16 mouse cellular contexts compared by ENCODE assay signal in the genomic region with DNA sequence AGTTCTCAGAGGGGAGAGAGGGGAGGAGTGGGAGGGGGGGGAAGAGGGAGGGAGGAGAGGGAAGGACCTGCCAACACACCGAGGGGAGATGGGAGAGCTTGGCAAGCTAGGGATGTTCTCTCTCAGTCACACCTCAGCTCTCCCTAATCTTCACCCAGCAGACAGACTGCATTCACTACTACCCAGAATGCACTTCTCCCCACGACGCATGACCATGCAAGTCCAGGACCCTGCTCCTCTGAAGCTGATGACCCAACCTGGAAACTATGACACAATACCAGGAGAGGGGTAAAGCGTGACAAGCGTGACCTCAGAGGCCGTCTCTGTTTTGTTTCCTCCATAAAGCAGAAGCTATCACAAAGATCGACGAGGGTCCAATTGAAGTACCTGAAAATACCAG.
DNase-seq lines count a peak whose midpoint lies in the region; ATAC-seq and TF ChIP-seq lines count a peak whose summit lies in the region.
"Had no signal": no experiment of that assay in that cellular context is flagged by ENCODE, and none has a peak within 500 bp of the region (broad histone marks: within the 10 kb centered on the region; RNA-seq: fewer than 3 reads in every experiment).

No protein-coding gene starts in this region.

- H3K9me3 ChIP-seq in lung, postnatal 0 days (ENCODE audit: low read length), result no peaks in the 10 kb centered on the region
- no peaks in the 10 kb centered on the region for H3K9me3 ChIP-seq in liver, embryonic 16.5 days (replicated peaks; ENCODE audit: control insufficient read depth, low read length)
- H3K9me3 ChIP-seq: limb, embryonic 15.5 days; neural tube, embryonic 12.5 days had no signal

- no peak overlapping the region for H3K4me2 ChIP-seq in lung, postnatal 0 days (replicated peaks; ENCODE audit: low read depth, low read length)
- H3K4me2 ChIP-seq in liver, embryonic 16.5 days (ENCODE audit: low read depth, low read length), result no peak overlapping the region
- H3K4me2 ChIP-seq: hindbrain, embryonic 14.5 days; limb, embryonic 15.5 days; neural tube, embryonic 12.5 days had no signal

- no peak for TF ChIP-seq POLR2A in heart, adult 2 months (IDR thresholded peaks at IDR 0.05; ENCODE audit: insufficient read depth, low read depth, low read length)
- no peak for TF ChIP-seq POLR2A in lung, adult 2 months (IDR thresholded peaks at IDR 0.05; ENCODE audit: borderline replicate concordance, extremely low read depth, low read depth, low read length)

- H3K9ac ChIP-seq in heart, adult 2 months (ENCODE audit: low read depth, low read length), result no peak overlapping the region
- no peak overlapping the region for H3K9ac ChIP-seq in lung, postnatal 0 days (replicated peaks; ENCODE audit: low read depth)
- H3K9ac ChIP-seq in liver, embryonic 16.5 days (ENCODE audit: low read depth, low read length), result no peak overlapping the region
- H3K9ac ChIP-seq: hindbrain, embryonic 14.5 days; limb, embryonic 15.5 days; neural tube, embryonic 12.5 days had no signal

- WGBS in heart, adult 2 months, result 26% methylated on average over 8 of the region's 8 CpGs
- WGBS in lung, postnatal 0 days, result 52% methylated on average over 8 of the region's 8 CpGs
- WGBS in liver, embryonic 16.5 days (ENCODE audit: insufficient replicate concordance), result 45% methylated on average over 8 of the region's 8 CpGs
- WGBS in lung, adult 2 months, result 58% methylated on average over 8 of the region's 8 CpGs

- H3K4me3 ChIP-seq in heart, adult 2 months, result no peak overlapping the region
- H3K4me3 ChIP-seq in lung, postnatal 0 days (ENCODE audit: low read depth, low read length), result no peak overlapping the region
- H3K4me3 ChIP-seq in liver, embryonic 16.5 days (ENCODE audit: low read depth, low read length), result no peak overlapping the region
- no peak overlapping the region for H3K4me3 ChIP-seq in lung, adult 2 months (replicated peaks; ENCODE audit: extremely low read depth, low read depth, low read length)
- H3K4me3 ChIP-seq: limb, embryonic 15.5 days; neural tube, embryonic 12.5 days had no signal

- TF ChIP-seq EP300 in heart, adult 2 months (IDR thresholded peaks at IDR 0.05; ENCODE audit: insufficient read depth, low read depth, low read length), result peak; percentile 76; the same call in 1 of the 2 replicates
- no peak for TF ChIP-seq EP300 in lung, postnatal 0 days (IDR thresholded peaks at IDR 0.05)

- H3K79me2 ChIP-seq in heart, adult 2 months (replicated peaks; ENCODE audit: control insufficient read depth, insufficient read depth, low read length), result no peaks in the 10 kb centered on the region

- H3K27me3 ChIP-seq in heart, adult 2 months (ENCODE audit: control insufficient read depth, insufficient read depth, low read length), result no peaks in the 10 kb centered on the region
- no peaks in the 10 kb centered on the region for H3K27me3 ChIP-seq in lung, postnatal 0 days (replicated peaks; ENCODE audit: insufficient read depth, low read length)
- H3K27me3 ChIP-seq in liver, embryonic 16.5 days (ENCODE audit: control insufficient read depth, insufficient read depth, low read depth, low read length), result no peaks in the 10 kb centered on the region
- H3K27me3 ChIP-seq: limb, embryonic 15.5 days; neural tube, embryonic 12.5 days; Patski had no signal

- TF ChIP-seq CTCF in heart, adult 2 months (IDR thresholded peaks at IDR 0.05), result no peak
- no peak for TF ChIP-seq CTCF in lung, postnatal 0 days (IDR thresholded peaks at IDR 0.05)
- TF ChIP-seq CTCF in lung, adult 2 months (IDR thresholded peaks at IDR 0.05; ENCODE audit: insufficient read depth, low read length), result no peak

- H3K27ac ChIP-seq in heart, adult 2 months, result peak overlapping the region; percentile 56
- H3K27ac ChIP-seq in lung, postnatal 0 days (ENCODE audit: low read length), result no peak overlapping the region
- H3K27ac ChIP-seq in liver, embryonic 16.5 days (ENCODE audit: low read length), result no peak overlapping the region
- H3K27ac ChIP-seq: limb, embryonic 15.5 days; macrophage; neural tube, embryonic 12.5 days had no signal

- H3K4me1 ChIP-seq in heart, adult 2 months (ENCODE audit: control insufficient read depth, insufficient read depth, low read length), result peaks cover 51% of the 10 kb centered on the region
- H3K4me1 ChIP-seq in lung, postnatal 0 days (ENCODE audit: insufficient read depth, low read depth, low read length), result peaks cover 7% of the 10 kb centered on the region; the same call in 1 of the 2 replicates
- H3K4me1 ChIP-seq in liver, embryonic 16.5 days (ENCODE audit: control insufficient read depth, low read depth, low read length), result peaks cover 41% of the 10 kb centered on the region
- peaks cover 11% of the 10 kb centered on the region for H3K4me1 ChIP-seq in lung, adult 2 months (ENCODE audit: control insufficient read depth, insufficient read depth, low read length)

- DNase-seq in heart, adult 2 months, result peak in 1 of 2 experiments; percentile 50
- no peak for DNase-seq in heart, adult 11 months
- peak; percentile 39 for DNase-seq in lung, postnatal 0 days (ENCODE audit: low spot score)
- DNase-seq in lung, postnatal 14 days, result no peak
- DNase-seq in urinary bladder, postnatal 25 days (ENCODE audit: low spot score), result no peak
- no peak for DNase-seq in lung, adult 2 months
- DNase-seq in urinary bladder, postnatal 4 days (ENCODE audit: low spot score in 2 of 2), result no peak
- DNase-seq: gastrocnemius, postnatal 25 days; right cerebral cortex, postnatal 25 days had no signal

- H3K36me3 ChIP-seq in heart, adult 2 months (ENCODE audit: control insufficient read depth, insufficient read depth, low read length), result no peaks in the 10 kb centered on the region
- H3K36me3 ChIP-seq in lung, postnatal 0 days (ENCODE audit: insufficient read depth, low read length), result no peaks in the 10 kb centered on the region
- no peaks in the 10 kb centered on the region for H3K36me3 ChIP-seq in liver, embryonic 16.5 days (ENCODE audit: control insufficient read depth, insufficient read depth)
- H3K36me3 ChIP-seq: limb, embryonic 15.5 days; neural tube, embryonic 12.5 days had no signal

- peak; percentile 10; the same call in 1 of the 2 replicates for ATAC-seq in lung, postnatal 0 days
- peak; percentile 20; the same call in 1 of the 2 replicates for ATAC-seq in liver, embryonic 16.5 days (ENCODE audit: low read depth)
- ATAC-seq: intestine, embryonic 16.5 days; Patski had no signal

- intact Hi-C loops in heart, adult 2 months (cut with DNase I), result loop anchor here (5.0 kb wide), 1 partner anchor 38 kb away; no protein-coding TSS in a partner anchor
